Mouse (Mus musculus): Measurements from ENCODE around the gene Sesn2. TPM values are rescaled to one million over a fixed set of nuclear protein-coding genes. Genes with fewer than 3 reads are reported as not detected.

The Sesn2 gene
- total RNA-seq, 2 experiments from 2014 or later = 12.8 to 13.5 TPM

DNA sequence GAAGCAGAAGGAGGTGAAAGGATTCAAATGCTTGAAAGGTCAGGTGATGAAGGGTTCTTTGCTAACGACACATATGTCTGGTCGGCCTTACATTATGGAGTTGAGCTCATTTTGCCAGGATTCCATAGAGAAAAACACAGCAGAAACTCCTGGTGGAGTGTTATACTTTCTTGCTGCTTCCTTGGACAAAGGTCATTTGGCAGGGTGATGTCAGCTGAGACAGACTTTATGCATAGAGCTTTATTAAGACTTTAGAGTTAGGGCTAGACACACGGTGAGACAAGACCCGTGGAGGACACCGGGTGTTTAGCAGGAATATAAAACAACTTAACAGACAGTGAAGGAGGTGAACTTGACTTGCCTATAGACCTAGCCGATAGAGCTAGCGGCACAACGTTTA, 32.5 kb downstream of the Sesn2 start:
- no peak for DNase-seq

DNA sequence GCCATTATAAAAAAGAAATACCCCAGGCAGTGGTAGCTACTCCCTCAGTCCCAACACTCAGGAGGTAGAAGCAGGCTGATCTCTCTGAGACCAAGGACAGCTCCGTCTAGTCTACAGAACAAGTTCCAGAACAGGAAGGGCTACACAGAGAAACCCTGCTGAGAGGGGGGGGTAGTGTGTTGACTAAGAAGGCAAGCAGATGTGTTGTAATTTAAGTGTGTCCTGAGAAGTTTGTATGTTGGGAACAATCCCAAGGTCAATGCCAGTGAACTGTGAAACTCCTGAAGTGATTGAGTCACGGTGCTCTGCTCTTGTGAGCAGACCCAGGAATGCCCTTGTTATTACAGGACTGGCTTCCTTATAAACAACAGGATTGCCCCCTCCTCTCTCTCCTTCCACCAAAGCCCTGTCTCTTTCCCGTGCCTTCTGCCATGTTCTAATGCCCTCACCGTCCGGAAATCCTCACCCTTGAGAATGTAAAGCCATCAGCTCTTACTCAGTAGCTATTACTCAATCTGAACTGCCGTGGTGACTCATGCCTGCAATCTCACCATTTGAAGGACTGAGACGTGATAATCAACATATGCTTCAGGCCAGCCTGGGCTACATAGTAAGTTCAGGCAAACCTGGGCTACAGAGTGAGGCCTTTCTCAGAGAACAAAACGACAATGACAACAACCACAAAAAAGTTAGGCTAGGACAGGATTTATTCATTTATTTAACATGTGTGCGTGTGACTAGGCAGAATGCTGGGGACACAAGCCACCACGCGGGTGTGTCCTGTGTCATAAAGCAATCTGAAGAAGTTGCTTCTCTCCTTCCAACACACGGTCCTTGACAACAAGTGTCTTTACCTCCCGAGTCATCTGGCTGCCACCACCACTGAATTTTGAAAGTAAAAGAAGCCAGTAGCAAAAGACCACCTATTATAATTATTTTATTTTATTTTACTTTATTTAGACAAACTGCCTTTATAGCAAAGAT, 34.1 kb downstream of the Sesn2 start:
- no peak for DNase-seq

DNA sequence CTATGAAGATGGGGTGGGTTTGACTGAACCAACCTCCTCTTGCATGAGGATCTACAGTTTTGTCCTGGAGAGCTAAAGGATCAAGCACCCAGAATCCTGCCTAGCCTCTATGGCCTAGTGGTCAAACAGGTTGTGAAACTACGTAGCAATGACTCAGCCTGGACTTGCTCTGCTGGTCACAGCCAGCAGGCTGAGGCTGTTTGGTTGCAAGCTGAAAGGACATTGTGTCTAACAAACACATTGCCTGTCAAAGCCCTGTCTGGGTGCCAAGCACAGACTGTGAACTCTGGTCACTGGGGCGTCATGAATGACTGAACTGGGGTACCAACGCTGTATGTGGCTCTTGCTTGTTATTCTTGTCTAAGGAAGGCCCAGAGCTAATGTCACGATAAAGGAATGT, 35.7 kb downstream of the Sesn2 start:
- no peak for DNase-seq

DNA sequence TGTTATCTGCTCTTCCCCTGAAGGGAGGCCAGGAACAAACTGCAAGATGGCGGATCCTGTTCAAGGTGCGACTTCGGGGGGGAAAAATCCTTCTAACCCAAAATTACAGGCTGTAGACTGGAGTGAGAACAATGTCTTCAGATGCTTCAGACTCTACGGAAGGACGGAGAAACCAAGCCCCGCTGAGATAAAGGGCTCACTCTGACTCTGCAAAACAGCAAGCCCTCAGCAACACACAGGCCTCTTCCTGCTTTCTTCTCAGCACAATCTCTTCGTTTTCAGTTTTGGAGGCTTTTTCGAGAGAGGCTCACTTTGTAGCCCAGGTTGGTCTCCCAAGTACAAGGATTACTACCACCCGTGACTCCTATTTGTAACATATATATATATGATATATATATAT, 36.9 kb downstream of the Sesn2 start:
- no peak for DNase-seq

DNA sequence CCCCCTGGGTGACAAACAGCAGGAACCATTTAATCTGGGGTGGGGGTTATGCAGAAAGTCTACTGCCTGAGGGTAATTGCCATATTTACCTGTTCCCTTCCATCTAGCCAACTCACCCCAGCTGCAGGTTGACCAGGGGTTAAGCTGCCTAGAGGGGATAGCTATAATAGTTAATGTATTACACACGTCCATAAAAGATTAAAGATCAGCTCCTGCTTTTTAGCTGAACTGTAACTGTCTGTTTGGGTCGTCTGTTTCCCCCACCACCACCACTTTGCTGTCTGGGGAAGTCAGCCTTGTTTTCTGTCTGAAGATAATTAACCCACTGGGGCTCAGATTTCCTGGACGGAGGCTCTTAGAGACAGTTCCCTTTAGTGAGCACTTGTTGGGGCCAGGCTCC, 40.4 kb downstream of the Sesn2 start:
- no peak for DNase-seq

DNA sequence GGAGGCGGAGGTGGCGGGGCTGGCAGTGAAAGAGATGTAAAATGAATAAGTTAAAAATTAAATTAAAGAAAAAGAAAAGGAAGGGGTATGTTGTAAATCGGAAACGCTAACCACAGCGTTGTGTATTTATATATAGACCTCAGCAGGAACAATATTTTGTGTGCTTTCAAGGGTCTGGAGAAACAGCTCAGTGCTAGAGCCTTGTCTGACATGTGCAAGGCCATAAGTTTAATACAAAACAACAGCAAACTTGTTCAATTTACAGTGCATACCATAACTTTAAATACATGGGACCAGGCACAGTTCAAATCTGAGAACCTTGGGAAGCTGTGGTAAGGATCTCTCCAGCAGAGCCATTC, 46.1 kb downstream of the Sesn2 start:
- DNase-seq = no peak

DNA sequence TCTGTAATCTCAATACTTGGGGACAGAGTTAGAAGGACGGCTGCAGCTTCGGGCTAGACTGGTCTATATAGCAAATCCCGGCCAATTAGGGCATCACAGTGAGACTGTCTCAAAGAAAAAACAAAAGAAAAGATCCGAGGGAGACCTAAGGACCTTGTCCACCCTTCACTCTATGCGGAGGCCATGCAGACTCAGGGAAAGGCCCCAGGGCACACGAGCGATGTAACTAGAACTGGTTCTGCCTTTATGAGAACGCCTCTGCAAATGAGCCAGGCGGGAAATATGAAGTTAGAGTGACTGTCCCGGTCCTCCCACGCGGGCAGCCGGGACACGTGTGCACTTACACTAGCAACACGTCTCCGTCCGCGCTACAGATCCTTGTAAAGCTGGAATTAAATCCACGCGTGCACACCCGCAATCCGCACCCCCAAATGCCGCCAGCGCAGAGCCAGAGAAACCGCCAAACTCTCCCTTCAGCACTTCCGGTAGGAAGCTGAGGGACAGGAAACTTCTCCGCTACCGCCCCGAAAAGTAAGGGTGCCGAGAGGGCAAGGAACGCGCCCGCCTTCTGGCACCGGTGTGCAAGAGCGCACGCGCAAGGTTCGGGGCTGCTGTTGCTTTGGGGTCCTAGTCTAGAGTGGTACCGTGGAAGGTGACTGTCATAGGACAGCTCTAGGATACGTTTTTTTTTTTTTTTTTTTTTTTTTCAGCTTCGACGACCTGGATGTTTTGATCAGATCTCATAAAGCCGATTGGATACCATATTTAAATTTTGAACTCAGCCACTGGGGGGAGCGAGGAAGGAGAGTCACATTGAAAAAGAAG, 46.7 kb downstream of the Sesn2 start, which contains the start of gene Med18:
Gene Med18 (minus strand): TSS at position 492 of the 825 bp plus-strand sequence.
- DNase-seq = peak; percentile 92 to 93

DNA sequence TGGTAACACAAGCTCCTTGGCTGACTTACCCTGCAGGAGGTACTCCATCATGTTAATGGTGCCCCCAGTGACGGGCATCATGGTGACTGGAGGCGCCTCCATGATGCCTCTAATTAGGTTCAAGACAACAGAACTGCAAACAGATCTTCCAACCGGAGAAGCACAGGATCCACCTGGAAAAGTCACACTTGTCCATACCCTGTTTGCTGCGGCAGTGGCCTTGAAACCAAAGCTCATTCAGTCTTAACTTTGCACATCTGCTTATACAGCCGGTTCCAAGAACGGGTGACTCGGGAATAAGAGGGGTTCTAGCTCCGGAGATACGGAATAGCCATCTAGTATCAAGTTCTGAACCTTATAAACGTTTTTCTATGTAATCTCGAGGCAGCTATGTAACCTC, 47.5 kb downstream of the Sesn2 start:
- DNase-seq = no peak

DNA sequence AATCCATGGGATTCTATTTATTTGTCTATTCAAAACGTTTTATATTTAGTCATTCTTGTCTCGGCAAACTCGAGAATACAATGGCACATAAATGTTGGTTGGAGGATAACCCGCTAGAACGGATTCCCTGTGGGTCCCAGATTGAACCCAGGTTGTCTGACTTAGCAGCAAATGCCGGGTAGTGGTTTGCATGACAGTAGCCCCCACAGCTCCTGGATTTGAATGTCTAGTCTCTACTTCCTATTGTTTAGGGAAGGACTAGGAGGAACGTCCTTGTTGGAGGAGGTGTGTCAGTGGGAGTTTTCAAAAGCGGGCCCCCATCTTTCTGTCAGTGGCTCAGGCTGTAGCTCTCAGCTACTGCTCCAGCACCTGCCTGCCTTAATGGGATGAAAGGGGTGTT, 50.1 kb downstream of the Sesn2 start:
- no peak for DNase-seq

DNA sequence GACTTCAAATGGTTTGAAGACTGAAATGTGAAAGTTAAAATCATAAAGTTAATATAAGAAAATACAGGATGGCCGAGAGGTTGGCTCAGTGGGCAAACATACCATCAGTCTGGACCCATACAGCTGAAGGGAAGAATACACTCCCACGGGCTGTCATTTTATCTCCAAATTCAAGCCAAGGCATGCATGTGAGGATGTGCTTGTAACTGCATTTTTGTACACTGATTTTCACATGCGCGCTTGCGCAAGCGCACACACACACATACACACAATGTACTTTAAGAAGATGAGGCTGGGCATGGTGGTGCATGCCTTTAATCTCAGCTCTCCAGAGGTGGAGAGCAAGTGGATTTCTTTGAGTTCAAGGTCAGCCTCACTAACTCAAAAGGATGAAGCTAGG, 54.7 kb downstream of the Sesn2 start:
- DNase-seq = no peak

DNA sequence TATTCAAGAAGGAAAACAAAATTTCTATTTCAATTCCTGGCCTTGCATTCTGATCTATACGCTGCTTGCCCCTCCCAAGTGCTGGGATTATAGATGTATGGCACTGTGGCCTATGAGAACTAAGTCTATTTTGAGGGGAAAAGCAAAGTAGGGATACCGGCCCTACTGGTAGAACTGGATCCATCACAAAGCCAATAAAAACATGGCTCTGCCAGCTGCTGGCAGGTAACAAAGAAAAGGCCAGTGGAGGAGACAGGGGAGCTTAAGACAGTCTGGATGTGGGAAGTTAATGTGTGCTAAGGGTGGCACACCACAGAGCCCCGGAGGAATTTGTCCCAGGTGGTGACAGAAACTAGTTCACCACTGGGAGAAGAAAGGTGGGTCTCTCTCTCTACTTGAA, 55.2 kb downstream of the Sesn2 start:
- no peak for DNase-seq

DNA sequence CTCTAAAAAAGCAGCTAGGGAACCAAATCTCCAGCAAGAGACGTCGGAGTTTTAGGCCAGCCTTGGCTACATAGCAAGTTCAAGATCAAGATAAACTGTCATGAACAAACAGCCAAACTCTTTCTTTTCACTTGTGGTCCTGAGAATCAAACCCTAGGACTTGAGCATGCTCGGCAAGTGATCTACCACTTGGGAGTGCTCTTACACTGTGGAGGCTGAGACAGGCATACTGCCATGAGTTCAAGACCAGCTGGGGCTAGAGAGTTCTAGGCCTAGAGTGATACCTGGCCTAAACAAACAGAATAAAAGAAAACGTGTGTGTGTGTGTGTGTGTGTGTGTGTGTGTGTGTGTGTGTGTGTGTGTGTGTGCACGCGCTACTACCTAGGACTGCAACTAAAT, 56.1 kb downstream of the Sesn2 start:
- no peak for DNase-seq

DNA sequence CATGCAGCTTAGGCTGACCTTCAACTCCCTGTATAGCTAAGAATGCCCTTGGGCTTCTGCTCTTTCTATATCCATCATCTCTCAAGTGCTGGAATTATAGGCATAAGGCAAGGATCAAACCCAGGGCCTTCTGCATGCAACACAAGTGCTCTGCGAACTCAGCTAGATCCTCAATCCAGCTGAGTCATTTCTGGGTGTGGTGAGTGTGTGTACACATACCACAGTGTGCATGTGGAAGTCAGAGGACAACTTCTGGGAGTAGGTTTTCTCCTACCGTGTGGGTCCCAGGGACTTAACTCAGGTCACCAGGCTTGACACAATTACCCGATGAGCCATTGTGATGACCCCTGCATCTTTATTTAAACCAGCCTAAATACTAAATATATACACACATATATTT, 60.5 kb downstream of the Sesn2 start:
- DNase-seq = no peak

DNA sequence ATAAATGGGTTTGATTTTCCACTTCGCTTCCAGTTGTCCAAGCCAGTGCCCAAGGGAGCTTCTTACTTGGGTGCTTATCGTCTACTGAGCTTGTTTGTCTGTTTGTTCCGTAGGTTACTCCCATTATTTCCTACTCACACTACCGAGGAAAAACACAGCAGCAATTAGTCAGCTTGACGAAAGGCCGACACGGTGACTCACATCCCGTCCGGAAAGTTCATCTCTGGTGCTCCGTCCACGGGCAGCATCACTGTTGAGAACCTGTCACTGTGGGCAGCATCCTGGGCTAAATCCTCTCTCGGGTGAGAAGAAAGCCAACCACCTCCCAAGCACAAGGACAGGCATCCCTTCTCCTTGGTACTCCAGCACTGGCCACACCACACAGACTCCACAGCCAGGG, 64.2 kb downstream of the Sesn2 start:
- no peak for DNase-seq

DNA sequence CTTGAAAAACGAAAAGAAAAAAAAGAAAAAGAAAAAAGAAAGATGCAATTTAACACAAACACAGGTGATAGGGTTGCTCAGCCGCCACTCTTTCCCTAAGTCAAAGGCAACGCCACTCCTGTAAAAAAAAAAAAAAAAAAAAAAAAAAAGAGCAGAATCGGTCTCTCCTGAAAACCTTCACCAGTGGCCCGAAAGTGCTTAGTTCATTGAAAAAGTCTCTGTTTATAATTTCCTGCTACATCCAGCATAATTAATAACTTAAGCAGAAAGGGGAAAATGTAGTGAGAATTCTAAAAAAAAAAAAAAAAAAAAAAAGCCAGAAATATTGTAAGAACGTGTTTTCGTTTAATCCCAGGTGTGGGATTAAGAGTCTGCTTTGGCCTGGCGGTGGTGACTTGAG, 65.8 kb downstream of the Sesn2 start:
- no peak for DNase-seq

Other genes with a start within 250 kb of the Sesn2 start
- 10 to 100 TPM; 21.3 to 24.7 TPM for gene Gmeb1, start 248.9 kb downstream of the Sesn2 start, total RNA-seq (2021)
- gene Taf12, start 236.1 kb downstream of the Sesn2 start, total RNA-seq (2021) = 10 to 100 TPM; 23.6 to 23.7 TPM
- 1 to 10 TPM; 1.2 to 2.6 TPM for gene Rab42, start 207.1 kb downstream of the Sesn2 start, total RNA-seq (2021)
- gene Trnau1ap, start 181.0 kb downstream of the Sesn2 start, total RNA-seq (2021) = 10 to 100 TPM; 18.6 to 19.6 TPM
- 10 to 100 TPM; 11.9 to 13.4 TPM for gene Rcc1, start 156.9 kb downstream of the Sesn2 start, total RNA-seq (2021)
- gene Phactr4, start 88.0 kb downstream of the Sesn2 start, total RNA-seq (2021) = 10 to 100 TPM in 1 of 2 experiments, 1 to 10 TPM in 1; 8.3 to 12.8 TPM
- 10 to 100 TPM in 1 of 2 experiments, 1 to 10 TPM in 1; 8.8 to 10.4 TPM for gene Med18, start 46.6 kb downstream of the Sesn2 start, total RNA-seq (2021)
- gene Atpif1, start 23.2 kb upstream of the Sesn2 start, total RNA-seq (2021) = 100 to 1,000 TPM; 415 to 443 TPM
- gene Dnajc8, start 25.0 kb upstream of the Sesn2 start, total RNA-seq (2021) = 10 to 100 TPM; 77.9 to 86.7 TPM
- 1 to 10 TPM; 1.2 TPM for gene Ptafr, start 53.6 kb upstream of the Sesn2 start, total RNA-seq (2021)
- 10 to 100 TPM; 24.2 to 24.3 TPM for gene Eya3, start 128.5 kb upstream of the Sesn2 start, total RNA-seq (2021)
- 1 to 10 TPM; 2.3 to 5.5 TPM for gene Xkr8, start 222.0 kb upstream of the Sesn2 start, total RNA-seq (2021)
- gene Smpdl3b, start 246.8 kb upstream of the Sesn2 start, total RNA-seq (2021) = 1 to 10 TPM; 3.1 to 3.6 TPM

All from layer of hippocampus, postnatal 36 days (tissue).